Mouse (Mus musculus) erythroblast, adult 5-6 weeks (primary cell): ENCODE data around the gene Sin3a. TPM values are rescaled to one million over a fixed set of nuclear protein-coding genes. Genes with fewer than 3 reads are reported as not detected.
A peak's percentile ranks its signal among the peaks of the same experiment; 100 is the strongest.

Source experiments
- ATAC-seq: replicated peaks from 2 replicates; pipeline ENCODE4 v1.8.0; 2016; ENCODE audit warnings: moderate number of reproducible peaks, mild to moderate bottlenecking, moderate TSS enrichment, inconsistent platforms; ENCODE audit not compliant: poor library complexity, low FRiP score, severe bottlenecking
- total RNA-seq, 2 experiments: library from RNA; stranded (forward) in 1 of 2; stranded (reverse) in 1 of 2; fragments of 150-400 nt in 1 of 2; fragments of 200-764, 138-1000 nt in 1 of 2; gene quantifications; 2 replicates each; pipeline versions ENCODE4 v1.2.3 to v1.2.4; 2015 to 2017; ENCODE audit warnings: low replicate concordance in 2 of 2

Gene Sin3a
- total RNA-seq, 2 experiments from 2014 or later = 24.5 to 29.8 TPM

- peak; percentile 91 for ATAC-seq
Observed at GRCm38 (mm10) chr9:57130577-57131433, 59.0 kb downstream of the Sin3a start, which contains the start of gene Man2c1. Gene Man2c1, plus strand, starts transcription at chr9:57130690.

GRCm38 (mm10) chr9:57137246-57137645 is 65.4 kb downstream of the Sin3a start:
- no peak for ATAC-seq

GRCm38 (mm10) chr9:57137777-57138176 is 65.9 kb downstream of the Sin3a start:
- ATAC-seq = no peak

GRCm38 (mm10) chr9:57138507-57138906 is 66.7 kb downstream of the Sin3a start:
- ATAC-seq = no peak

GRCm38 (mm10) chr9:57139110-57139509 is 67.3 kb downstream of the Sin3a start:
- no peak for ATAC-seq

GRCm38 (mm10) chr9:57139571-57139970 is 67.7 kb downstream of the Sin3a start:
- ATAC-seq = no peak

- no peak for ATAC-seq
Observed at GRCm38 (mm10) chr9:57141417-57142353, 69.8 kb downstream of the Sin3a start.

GRCm38 (mm10) chr9:57143212-57143611 is 71.4 kb downstream of the Sin3a start:
- ATAC-seq = no peak

- no peak for ATAC-seq
Observed at GRCm38 (mm10) chr9:57144830-57145229, 73.0 kb downstream of the Sin3a start.

- no peak for ATAC-seq
Observed at GRCm38 (mm10) chr9:57146451-57147066, 74.7 kb downstream of the Sin3a start.

- ATAC-seq = 0 out of 2 replicates have a peak, but pooled peaks have one; percentile 5
Observed at GRCm38 (mm10) chr9:57147205-57148143, 75.6 kb downstream of the Sin3a start.

GRCm38 (mm10) chr9:57148144-57148878 is 76.5 kb downstream of the Sin3a start, which contains the start of gene Neil1:
Gene Neil1, minus strand, starts transcription at chr9:57148305.
- peak; percentile 74 for ATAC-seq

- no peak for ATAC-seq
Observed at GRCm38 (mm10) chr9:57149021-57149420, 77.2 kb downstream of the Sin3a start.

- no peak for ATAC-seq
Observed at GRCm38 (mm10) chr9:57150192-57150591, 78.4 kb downstream of the Sin3a start.

- ATAC-seq = no peak
Observed at GRCm38 (mm10) chr9:57152331-57152730, 80.5 kb downstream of the Sin3a start.

- ATAC-seq = no peak
Observed at GRCm38 (mm10) chr9:57156383-57156782, 84.5 kb downstream of the Sin3a start.

GRCm38 (mm10) chr9:57156823-57157222 is 85.0 kb downstream of the Sin3a start:
- ATAC-seq = no peak

GRCm38 (mm10) chr9:57157499-57157898 is 85.7 kb downstream of the Sin3a start:
- ATAC-seq = 0 out of 2 replicates have a peak, but pooled peaks have one; percentile 2
